Mouse (Mus musculus): ENCODE measurements around the gene Mpnd. TPM values are rescaled to one million over a fixed set of nuclear protein-coding genes. Genes with fewer than 3 reads are reported as not detected.
A peak's percentile ranks its signal among the peaks of the same experiment; 100 is the strongest.

The Mpnd gene
- total and polyA plus RNA-seq, 2 experiments from 2014 or later, result 110 to 159 TPM

- H3K27ac ChIP-seq (ENCODE audit: low read depth, low read length), result peak within 1 kb of the TSS; percentile 93
- no peak for TF ChIP-seq CTCF (IDR thresholded peaks at IDR 0.05; ENCODE audit: low read depth)
- WGBS, result 1% methylated on average over 46 of the region's 46 CpGs
- peak; percentile 96 for ATAC-seq
- peak within 1 kb of the TSS; percentile 55 for H3K4me2 ChIP-seq (ENCODE audit: low read depth)
- no peaks in the 10 kb centered on the region for H3K9me3 ChIP-seq (ENCODE audit: low read length)
- H3K9ac ChIP-seq, result peak within 1 kb of the TSS; percentile 51
- peak; percentile 99 for DNase-seq
- peaks cover 23% of the 10 kb centered on the region for H3K36me3 ChIP-seq (ENCODE audit: insufficient read depth)
- H3K4me3 ChIP-seq (ENCODE audit: low read depth, low read length), result peak within 1 kb of the TSS; percentile 49
- H3K27me3 ChIP-seq (ENCODE audit: insufficient read depth, low read length), result no peaks in the 10 kb centered on the region
- H3K4me1 ChIP-seq (ENCODE audit: insufficient read depth), result peaks cover 12% of the 10 kb centered on the region
Observed at GRCm38 (mm10) chr17:55958918-55959728, 46.4 kb upstream of the Mpnd start, which contains the start of gene Yju2. Gene Yju2, plus strand, starts transcription at chr17:55959099.

- Histone ChIP-seq H3K9me3 (ENCODE audit: low read length) (no peaks in the 10 kb centered on the region), H3K4me1 (ENCODE audit: insufficient read depth) (peaks cover 12% of the 10 kb centered on the region), H3K9ac (0 out of 2 replicates have a peak overlapping the region, but pooled peaks have one; percentile 47), H3K4me2 (ENCODE audit: low read depth) (peak overlapping the region; percentile 54), H3K4me3 (ENCODE audit: low read depth, low read length) (peak overlapping the region; percentile 49), H3K36me3 (ENCODE audit: insufficient read depth) (peaks cover 32% of the 10 kb centered on the region), H3K27ac (ENCODE audit: low read depth, low read length) (peak overlapping the region; percentile 93; the same call in 1 of the 2 replicates), H3K27me3 (ENCODE audit: insufficient read depth, low read length) (no peaks in the 10 kb centered on the region)
- 74% methylated on average over 10 of the region's 10 CpGs for WGBS
- DNase-seq (no peak), ATAC-seq (no peak)
- no peak for TF ChIP-seq CTCF (IDR thresholded peaks at IDR 0.05; ENCODE audit: low read depth)
Observed at GRCm38 (mm10) chr17:55959946-55960740, 45.4 kb upstream of the Mpnd start.

GRCm38 (mm10) chr17:55960791-55961190 is 44.7 kb upstream of the Mpnd start:
- DNase-seq (no peak), ATAC-seq (no peak)
- no peaks in the 10 kb centered on the region for H3K9me3 ChIP-seq (ENCODE audit: low read length)
- H3K4me2 ChIP-seq (ENCODE audit: low read depth), result no peak overlapping the region
- H3K27ac ChIP-seq (ENCODE audit: low read depth, low read length), result no peak overlapping the region
- no peak overlapping the region for H3K4me3 ChIP-seq (ENCODE audit: low read depth, low read length)
- H3K36me3 ChIP-seq (ENCODE audit: insufficient read depth), result peaks cover 35% of the 10 kb centered on the region
- TF ChIP-seq CTCF (IDR thresholded peaks at IDR 0.05; ENCODE audit: low read depth), result no peak
- no peak overlapping the region for H3K9ac ChIP-seq
- H3K27me3 ChIP-seq (ENCODE audit: insufficient read depth, low read length), result no peaks in the 10 kb centered on the region
- peaks cover 12% of the 10 kb centered on the region for H3K4me1 ChIP-seq (ENCODE audit: insufficient read depth)

- Histone ChIP-seq H3K27me3 (ENCODE audit: insufficient read depth, low read length) (no peaks in the 10 kb centered on the region), H3K27ac (ENCODE audit: low read depth, low read length) (no peak overlapping the region), H3K9me3 (ENCODE audit: low read length) (no peaks in the 10 kb centered on the region), H3K9ac (no peak overlapping the region), H3K4me1 (ENCODE audit: insufficient read depth) (peaks cover 9% of the 10 kb centered on the region), H3K4me2 (ENCODE audit: low read depth) (no peak overlapping the region), H3K36me3 (ENCODE audit: insufficient read depth) (peaks cover 43% of the 10 kb centered on the region), H3K4me3 (ENCODE audit: low read depth, low read length) (no peak overlapping the region)
- ATAC-seq (no peak), DNase-seq (no peak)
- WGBS, result 97% methylated on average over 7 of the region's 7 CpGs
- no peak for TF ChIP-seq CTCF (IDR thresholded peaks at IDR 0.05; ENCODE audit: low read depth)
Observed at GRCm38 (mm10) chr17:55961631-55962030, 43.9 kb upstream of the Mpnd start.

- Histone ChIP-seq H3K9ac (no peak overlapping the region), H3K27me3 (ENCODE audit: insufficient read depth, low read length) (no peaks in the 10 kb centered on the region), H3K4me1 (ENCODE audit: insufficient read depth) (peaks cover 5% of the 10 kb centered on the region; the same call in 1 of the 2 replicates), H3K4me3 (ENCODE audit: low read depth, low read length) (no peak overlapping the region), H3K4me2 (ENCODE audit: low read depth) (no peak overlapping the region), H3K9me3 (ENCODE audit: low read length) (no peaks in the 10 kb centered on the region), H3K27ac (ENCODE audit: low read depth, low read length) (no peak overlapping the region), H3K36me3 (ENCODE audit: insufficient read depth) (peaks cover 55% of the 10 kb centered on the region)
- ATAC-seq (no peak), DNase-seq (no peak)
- TF ChIP-seq CTCF (IDR thresholded peaks at IDR 0.05; ENCODE audit: low read depth), result no peak
- WGBS, result 79% methylated on average over 14 of the region's 14 CpGs
Observed at GRCm38 (mm10) chr17:55963171-55963570, 42.3 kb upstream of the Mpnd start.

GRCm38 (mm10) chr17:55964496-55964895 is 41.0 kb upstream of the Mpnd start:
- Histone ChIP-seq H3K4me2 (ENCODE audit: low read depth) (no peak overlapping the region), H3K9ac (no peak overlapping the region), H3K4me3 (ENCODE audit: low read depth, low read length) (no peak overlapping the region), H3K27me3 (ENCODE audit: insufficient read depth, low read length) (no peaks in the 10 kb centered on the region), H3K27ac (ENCODE audit: low read depth, low read length) (no peak overlapping the region), H3K9me3 (ENCODE audit: low read length) (no peaks in the 10 kb centered on the region), H3K36me3 (ENCODE audit: insufficient read depth) (peaks cover 55% of the 10 kb centered on the region), H3K4me1 (ENCODE audit: insufficient read depth) (peaks cover under 1% of the 10 kb centered on the region; the same call in 1 of the 2 replicates)
- DNase-seq (no peak), ATAC-seq (no peak)
- TF ChIP-seq CTCF (IDR thresholded peaks at IDR 0.05; ENCODE audit: low read depth), result no peak
- whole genome bisulfite sequencing, result 94% methylated on average over 10 of the region's 10 CpGs

- ATAC-seq, result no peak
- TF ChIP-seq CTCF (IDR thresholded peaks at IDR 0.05; ENCODE audit: low read depth), result 0 out of 2 replicates have a peak, but pooled peaks have one; percentile 15
- no peak overlapping the region for H3K9ac ChIP-seq
Observed at GRCm38 (mm10) chr17:55964996-55965395, 40.5 kb upstream of the Mpnd start.

More at GRCm38 (mm10) chr17:55964996-55965395, 40.5 kb upstream of the Mpnd start:
- Histone ChIP-seq H3K4me2 (ENCODE audit: low read depth) (no peak overlapping the region), H3K27ac (ENCODE audit: low read depth, low read length) (no peak overlapping the region), H3K9me3 (ENCODE audit: low read length) (no peaks in the 10 kb centered on the region), H3K36me3 (ENCODE audit: insufficient read depth) (peaks cover 55% of the 10 kb centered on the region), H3K27me3 (ENCODE audit: insufficient read depth, low read length) (no peaks in the 10 kb centered on the region), H3K4me1 (ENCODE audit: insufficient read depth) (peaks cover 5% of the 10 kb centered on the region), H3K4me3 (ENCODE audit: low read depth, low read length) (no peak overlapping the region)
- 87% methylated on average over 9 of the region's 9 CpGs for WGBS
- DNase-seq, result no peak

Measured in forebrain, postnatal 0 days (tissue).